Mouse (Mus musculus): Measurements from ENCODE around the gene Narfl. TPM values are rescaled to one million over a fixed set of nuclear protein-coding genes. Genes with fewer than 3 reads are reported as not detected.
"Not testable (repeated sequence)": the region's sequence is repeated elsewhere in the genome, so short reads cannot be mapped to it uniquely, and the experiment has no call there.

Narfl gene
- total RNA-seq (2021), result 10 to 100 TPM; 29.0 to 31.3 TPM
- long read RNA-seq, experiment 1, transcript Narfl-201 (11 exons, 2,555 nt), result major isoform, 52 of 65 reads
- long read RNA-seq, experiment 1, partial matches to known transcripts, result 2 of 65 reads
- long read RNA-seq, experiment 1, other reads (novel, unspliced or antisense), result 11 of 65 reads
- long read RNA-seq, experiment 2, transcript Narfl-201 (11 exons, 2,555 nt), result major isoform, 69 of 86 reads
- long read RNA-seq, experiment 2, partial matches to known transcripts, result 5 of 86 reads
- long read RNA-seq, experiment 2, other reads (novel, unspliced or antisense), result 12 of 86 reads

DNA sequence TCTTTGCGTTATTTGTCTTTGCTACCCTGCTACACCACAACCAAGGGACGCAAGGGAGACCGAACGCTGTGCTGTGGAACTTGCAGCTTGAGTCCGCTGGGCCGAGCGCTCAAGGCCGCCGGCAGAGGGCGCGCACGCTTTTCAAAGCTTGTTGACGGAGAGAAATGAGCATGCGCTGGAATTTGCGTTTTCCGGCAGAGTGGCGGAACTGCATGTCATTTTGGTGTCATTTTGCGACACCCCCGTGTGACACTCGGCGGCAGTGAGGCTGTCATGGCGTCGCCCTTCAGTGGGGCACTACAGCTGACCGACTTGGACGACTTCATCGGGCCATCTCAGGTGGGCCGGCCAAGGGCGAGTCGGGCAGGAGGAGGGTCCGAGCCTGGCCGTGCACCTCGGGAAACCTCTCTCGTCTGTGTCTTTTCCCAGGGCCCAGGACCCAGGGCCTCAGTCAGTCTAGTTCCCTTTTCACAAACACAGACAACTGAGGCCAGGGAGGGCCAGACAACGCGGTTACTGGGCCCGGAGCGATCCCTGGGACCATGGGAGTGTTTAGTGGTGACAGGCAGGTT is at the start of gene Narfl:
Gene Narfl, plus strand, starts transcription at position 228 of the 572 bp plus-strand sequence.
- DNase-seq (ENCODE audit: low spot score in 2 of 2), result peak; percentile 96 to 97

DNA sequence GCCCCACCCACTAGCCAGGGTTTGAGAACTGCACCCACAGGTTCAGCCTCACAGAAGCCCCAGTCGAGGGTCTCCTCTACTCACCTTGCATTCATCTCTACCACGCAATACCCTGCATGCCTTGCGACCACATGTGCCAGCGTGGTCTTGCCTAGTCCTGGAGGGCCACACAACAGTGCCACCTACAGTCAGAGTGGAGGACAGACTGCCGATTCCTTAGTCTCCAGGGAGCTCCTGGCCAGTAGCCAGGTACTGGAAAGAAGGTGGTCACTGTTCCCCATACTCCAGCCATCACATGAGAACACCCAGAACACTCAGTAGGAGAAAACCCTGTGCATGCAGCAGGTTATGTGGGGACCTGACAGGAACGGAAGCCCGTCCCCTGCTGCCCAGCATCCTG is 49.7 kb upstream of the Narfl start:
- no peak for DNase-seq (ENCODE audit: low spot score in 2 of 2)

DNA sequence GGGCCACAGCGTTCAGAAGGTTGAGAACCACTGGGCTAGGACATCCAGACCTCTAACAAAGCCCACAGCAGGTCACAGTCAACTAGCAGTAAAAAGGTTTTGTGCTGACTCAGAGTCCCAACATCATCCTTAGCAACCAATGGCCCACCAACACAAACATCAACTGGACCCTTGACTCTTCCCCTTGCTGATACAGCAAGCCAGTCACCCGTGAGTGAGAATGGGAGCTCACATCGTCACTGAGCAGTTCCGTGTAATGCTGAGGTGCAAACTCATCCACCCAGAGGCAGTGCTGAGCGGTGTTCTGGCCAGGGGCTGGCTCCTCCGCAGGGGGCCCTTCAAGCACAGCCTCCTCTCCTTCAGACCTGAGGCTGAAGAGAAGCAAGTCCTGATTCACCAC is 48.3 kb upstream of the Narfl start:
- DNase-seq (ENCODE audit: low spot score in 2 of 2), result no peak

DNA sequence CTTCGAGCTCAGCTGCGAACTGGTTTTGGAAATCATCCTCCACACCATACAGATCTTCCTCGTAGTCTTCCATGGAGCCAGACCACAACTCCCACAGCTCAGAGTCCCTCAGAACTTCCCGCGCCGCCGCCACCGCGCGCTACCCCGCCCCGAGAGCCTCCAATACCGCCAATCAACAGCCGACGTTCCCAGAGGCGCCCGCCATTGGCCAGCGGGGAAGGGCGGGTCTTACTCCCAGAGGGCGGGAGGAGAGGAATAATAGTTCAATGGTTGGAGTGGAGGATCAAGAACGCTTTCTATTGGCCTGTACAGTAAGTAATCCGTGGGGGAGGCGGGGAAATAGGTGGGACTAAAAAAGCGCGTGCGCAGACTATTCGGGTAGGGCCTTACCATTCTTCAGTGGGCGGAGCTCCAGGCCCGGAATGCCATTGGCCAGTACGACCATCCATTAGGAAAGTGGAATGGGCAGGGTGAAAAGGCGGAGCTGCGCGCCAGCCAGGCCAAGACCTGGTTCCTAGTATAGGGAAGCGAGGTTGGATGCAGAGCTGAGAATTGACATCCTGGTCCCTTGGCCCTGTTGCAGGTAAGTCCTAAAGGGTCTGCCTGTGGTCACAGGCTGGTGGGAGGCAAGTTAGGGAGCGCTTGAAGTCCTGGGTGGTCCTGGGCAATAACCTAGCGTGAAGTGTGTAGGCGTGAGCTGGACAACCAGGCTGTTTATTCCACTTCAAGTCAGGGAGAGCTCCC is 46.1 kb upstream of the Narfl start, which contains the start of the genes Chtf18 and Rpusd1:
Gene Chtf18, minus strand, starts transcription at position 155 of the 744 bp plus-strand sequence.
Gene Rpusd1, plus strand, starts transcription at position 406 of the 744 bp plus-strand sequence.
- peak; percentile 96 to 99 for DNase-seq (ENCODE audit: low spot score in 2 of 2)

DNA sequence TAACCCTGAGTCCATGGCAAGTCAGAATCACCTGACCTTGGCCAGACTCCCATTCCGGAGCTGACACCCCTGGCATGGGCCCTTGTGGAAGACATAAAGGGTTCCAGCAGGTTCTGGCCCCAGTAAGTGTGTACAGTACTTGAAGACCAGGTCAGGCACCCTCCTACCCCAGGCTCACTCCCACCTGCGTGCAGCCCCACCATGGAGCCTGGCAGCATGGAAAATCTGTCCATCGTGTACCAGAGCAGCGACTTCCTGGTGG is 45.6 kb upstream of the Narfl start:
- DNase-seq (ENCODE audit: low spot score in 2 of 2), result no peak

DNA sequence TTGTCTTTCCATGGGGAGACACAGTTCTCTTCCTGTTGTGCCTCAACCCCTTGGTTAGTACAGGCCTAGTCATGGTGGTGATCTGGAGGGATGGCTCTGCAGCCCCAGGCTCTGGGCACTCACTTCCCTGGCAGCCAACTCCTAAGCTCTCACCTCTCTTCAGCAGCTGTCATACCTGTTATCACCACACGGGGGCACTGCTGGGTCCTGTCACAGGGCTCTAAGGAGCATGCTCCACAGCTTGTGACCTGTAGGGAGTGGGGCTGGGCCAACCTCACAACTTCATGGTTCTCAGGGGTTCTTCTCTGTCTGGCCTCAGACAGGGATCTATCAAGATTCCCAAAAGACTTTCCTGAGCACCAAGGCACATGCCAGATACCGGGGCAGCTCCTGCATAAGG is 41.5 kb upstream of the Narfl start:
- peak; percentile 62 to 78 for DNase-seq (ENCODE audit: low spot score in 2 of 2)

DNA sequence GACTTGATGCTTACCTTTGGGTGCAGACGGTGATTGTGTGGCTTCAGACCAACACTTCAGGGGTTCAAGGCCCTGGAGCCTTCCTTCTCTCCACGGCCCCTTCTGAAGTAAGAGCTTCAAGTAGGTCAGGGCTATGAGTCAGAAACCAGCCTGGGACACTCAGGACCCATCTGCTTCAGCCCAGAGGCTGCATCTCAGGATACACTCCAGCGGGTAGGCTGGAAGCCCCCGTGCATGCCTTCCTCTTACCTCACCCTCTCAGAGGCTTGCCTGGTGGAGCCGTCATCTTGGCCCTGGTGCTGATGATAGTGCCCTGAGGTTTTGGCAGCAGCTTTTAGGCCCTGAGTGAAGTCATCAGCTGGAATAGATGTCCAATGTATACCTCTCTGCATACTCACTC is 38.3 kb upstream of the Narfl start:
- no peak for DNase-seq (ENCODE audit: low spot score in 2 of 2)

DNA sequence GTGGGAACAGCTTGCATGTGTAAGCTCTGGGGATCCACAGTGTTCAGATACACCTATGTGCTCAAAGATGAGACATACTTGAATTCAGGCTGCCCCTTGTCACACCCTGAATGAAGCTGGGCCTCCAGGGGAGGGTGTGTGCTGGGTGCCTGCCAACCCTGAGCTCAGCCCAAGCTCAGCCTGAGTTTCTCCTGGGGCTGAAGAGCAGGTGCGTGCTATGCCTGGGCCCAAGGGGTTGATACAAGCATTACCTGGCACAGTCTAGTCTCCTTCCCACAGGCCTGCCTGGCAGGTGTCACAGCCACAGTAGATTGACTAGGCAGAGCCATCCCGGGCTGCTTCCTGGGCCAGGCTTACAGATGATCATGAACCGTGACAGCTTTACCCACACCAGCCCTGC is 37.8 kb upstream of the Narfl start, which contains the start of gene Mslnl:
Gene Mslnl, plus strand, starts transcription at position 298 of the 400 bp plus-strand sequence.
- no peak for DNase-seq (ENCODE audit: low spot score in 2 of 2)

DNA sequence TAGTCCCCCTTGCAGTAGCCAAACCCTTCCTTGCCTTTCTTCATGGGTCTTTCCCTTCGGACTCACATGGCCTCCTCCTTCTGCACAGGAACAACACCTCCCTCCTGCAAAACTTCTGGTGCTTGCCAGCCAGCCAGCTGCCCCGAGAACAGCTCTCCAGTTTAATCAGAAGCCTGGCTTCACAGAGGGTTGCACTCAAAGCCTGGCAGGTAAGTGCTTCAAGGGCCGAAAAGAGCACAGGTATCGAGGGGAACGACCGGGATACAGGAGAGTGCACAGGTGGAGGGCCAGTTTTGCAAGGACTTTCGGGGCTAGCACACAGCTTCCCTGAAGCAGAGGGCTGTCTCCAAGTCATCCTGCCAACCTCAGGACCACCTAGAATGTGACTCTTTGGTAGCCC is 34.7 kb upstream of the Narfl start:
- DNase-seq (ENCODE audit: low spot score in 2 of 2), result no peak

DNA sequence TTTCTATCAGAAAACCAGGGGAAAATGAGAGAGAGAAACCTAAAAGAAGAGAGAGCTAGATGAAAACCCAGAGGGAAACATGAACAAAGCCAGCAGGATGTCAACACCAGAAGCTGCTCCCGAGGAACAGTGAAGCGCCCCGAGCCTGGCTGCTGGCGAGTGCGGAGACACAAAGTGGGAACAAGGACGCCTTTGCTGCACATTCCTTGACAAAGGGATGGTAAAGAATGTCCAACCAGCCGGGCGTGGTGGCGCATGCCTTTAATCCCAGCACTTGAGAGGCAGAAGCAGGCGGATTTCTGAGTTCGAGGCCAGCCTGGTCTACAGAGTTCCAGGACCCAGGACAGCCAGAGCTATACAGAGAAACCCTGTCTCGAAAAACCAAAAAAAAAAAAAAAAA is 32.1 kb upstream of the Narfl start:
- DNase-seq (ENCODE audit: low spot score in 2 of 2), result not testable (repeated sequence)

DNA sequence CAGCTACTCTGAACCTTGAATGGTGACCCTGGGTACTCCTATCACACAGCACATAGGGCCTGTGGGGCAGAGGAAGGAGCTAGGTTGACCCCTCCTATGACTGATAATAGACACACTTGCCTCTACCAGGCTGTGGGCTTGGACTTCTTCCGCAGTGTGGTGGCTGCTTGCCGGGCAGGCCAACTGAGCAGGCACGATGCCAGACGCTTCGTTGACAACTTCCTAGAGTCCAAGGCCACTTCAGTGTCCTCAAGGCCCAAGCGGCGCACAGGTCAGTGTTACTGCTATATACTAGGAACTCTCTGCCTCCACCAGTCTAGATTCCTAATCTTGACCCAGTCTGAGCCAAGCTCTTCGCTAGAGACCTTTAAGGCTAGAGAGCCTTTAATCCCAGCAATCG is 29.7 kb upstream of the Narfl start:
- DNase-seq (ENCODE audit: low spot score in 2 of 2), result no peak

DNA sequence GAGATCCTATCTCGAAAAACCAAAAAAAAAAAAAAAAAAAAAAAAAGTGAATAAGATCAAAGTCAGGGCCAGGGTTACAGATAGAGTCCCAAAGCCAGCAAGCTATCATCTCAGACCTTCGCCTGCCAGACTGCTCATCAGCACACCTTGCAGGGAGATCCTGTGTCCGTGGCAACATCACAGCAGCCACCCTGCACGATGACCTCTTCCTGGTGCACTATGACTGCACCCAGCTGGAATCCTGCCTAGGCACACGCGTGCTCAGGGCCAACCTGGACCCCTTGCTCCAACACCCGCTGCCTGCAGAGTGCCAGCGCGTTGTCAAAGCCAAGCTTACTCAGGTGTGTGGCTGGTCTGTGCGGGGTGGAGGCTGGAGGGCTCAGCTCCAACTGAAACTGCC is 29.3 kb upstream of the Narfl start:
- no peak for DNase-seq (ENCODE audit: low spot score in 2 of 2)

DNA sequence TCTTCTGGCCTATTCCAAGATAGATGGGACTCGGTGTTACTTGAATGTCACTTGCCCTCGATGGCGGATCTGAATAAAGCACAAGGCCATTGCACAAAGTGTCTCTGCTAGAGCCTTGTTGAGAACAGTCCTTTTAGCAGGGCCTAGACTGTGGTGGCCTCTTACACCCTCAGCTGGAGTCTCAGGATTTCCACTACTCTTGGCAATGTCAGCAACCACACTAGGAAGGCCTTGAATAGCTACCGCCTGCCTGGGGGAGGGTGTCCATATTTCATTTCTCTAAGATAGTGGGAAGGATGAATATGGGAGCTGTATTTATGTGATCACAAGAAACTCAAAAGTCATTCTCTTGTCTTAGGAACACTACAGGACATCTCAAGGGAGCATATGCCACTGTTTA is 25.3 kb upstream of the Narfl start:
- DNase-seq (ENCODE audit: low spot score in 2 of 2), result no peak

DNA sequence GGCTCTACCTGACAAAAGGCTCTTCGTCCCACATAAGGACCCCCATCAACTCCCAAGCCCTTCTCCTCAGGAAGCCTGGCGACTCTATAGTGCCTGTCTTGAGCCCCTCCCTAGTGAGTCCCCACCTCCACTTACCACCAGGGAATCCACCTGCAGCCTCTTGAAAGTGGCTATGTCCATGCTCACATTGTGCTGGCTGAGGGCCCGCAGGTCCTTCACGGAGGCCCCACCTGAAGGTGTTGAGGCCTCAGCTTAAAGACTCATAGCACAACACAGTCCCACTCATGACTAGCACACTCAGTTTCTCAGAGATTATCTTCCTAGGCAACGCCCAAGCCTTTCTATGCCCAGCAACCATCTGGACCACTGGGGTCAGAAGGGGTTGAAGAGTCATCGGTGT is 24.3 kb upstream of the Narfl start:
- DNase-seq (ENCODE audit: low spot score in 2 of 2), result no peak

DNA sequence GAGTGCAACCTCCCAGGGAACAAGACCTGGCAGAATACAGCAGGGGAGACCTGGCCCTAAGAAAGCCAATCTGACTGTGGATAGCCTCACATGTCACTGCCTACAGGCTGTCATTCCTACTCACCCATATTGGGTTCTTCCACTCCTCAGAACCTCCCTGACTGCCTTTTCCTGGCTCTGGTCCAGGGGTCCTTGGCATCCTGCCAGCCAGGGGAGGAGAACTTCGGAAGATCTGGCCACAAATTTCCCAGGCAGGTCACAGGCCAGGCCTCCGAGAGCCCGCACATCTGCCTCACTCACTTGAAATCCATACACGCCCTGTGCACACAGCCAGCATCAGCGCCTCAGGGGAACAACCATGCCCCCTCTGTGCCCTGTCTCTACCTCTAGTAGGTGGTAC is 22.1 kb upstream of the Narfl start:
- peak; percentile 46 to 57 for DNase-seq (ENCODE audit: low spot score in 2 of 2)

DNA sequence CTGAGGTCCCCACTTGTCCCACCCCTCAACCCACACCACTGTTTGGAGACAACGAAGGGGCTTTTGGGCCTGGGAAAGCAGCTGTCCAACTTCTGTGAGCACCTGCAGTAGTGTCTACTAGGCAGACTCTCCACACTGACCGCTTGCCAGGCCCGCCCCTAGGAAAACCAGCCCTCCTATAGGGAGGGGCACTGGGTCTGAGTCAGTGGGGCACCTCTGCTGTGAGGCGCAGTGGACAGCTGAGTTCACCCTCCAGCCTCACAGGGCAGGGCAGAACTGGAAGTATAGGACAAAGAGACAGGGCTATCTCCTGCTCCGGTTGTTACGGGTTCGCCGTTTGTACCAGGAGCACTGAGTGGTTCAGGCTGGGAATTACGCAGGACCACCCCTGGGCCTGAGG is 19.3 kb upstream of the Narfl start, which contains the start of gene Msln:
Gene Msln, minus strand, starts transcription at position 138 of the 400 bp plus-strand sequence.
- DNase-seq (ENCODE audit: low spot score in 2 of 2), result no peak

DNA sequence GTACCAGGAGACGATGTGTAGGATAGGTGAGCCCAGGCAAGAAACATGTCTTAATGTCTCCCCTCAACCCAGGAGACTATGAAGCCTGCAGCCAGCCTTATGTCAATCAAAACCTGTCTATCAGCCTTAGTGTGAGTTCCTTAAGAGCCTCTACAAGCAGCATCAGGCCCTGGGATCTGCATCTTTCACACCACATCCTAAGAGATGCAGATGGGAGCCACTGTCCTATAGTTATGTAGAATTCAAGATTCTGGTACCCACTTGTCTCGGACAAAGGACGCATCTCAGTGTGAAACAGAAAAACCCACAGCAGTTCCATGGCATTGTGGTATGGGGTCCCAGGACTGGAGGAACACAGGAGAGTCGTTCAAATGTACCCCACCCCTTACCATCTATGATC is 18.5 kb upstream of the Narfl start:
- DNase-seq (ENCODE audit: low spot score in 2 of 2), result no peak

DNA sequence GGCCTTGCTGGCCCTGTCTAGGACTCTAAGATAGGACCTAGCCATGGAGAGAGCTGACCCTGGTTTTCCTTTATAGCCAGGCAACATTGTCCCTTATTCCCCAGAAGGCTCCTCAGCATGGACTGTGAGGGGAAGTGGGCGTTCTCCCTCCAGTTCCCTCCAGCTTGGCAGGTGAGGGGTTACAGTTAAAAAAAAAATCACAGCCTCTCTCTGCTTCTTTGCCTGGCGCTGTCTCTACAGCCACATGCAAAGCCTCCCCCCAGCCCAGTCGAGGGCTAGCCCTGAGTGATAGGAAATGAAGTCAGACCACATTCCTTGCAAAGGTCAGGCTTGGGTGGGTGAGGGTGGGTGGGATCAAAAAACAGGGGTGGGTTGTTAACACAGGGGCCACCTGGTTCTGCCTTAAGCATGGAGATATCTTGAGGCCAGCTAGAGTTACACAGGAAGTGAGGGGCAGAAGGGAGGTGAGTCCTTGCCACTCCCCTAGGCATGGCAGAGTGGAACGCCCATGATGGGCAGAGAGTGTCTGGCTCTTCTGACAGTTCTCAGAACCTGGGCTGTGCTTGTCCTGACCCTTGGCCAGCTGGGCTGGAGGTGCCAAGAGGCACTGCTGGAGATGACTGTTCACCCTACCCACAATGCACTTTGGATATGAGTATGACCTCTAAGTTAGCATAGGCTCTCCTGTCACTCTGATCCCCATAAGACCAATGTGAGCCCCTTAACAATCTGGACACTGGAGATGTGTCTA is 17.8 kb upstream of the Narfl start:
- DNase-seq (ENCODE audit: low spot score in 2 of 2), result no peak

DNA sequence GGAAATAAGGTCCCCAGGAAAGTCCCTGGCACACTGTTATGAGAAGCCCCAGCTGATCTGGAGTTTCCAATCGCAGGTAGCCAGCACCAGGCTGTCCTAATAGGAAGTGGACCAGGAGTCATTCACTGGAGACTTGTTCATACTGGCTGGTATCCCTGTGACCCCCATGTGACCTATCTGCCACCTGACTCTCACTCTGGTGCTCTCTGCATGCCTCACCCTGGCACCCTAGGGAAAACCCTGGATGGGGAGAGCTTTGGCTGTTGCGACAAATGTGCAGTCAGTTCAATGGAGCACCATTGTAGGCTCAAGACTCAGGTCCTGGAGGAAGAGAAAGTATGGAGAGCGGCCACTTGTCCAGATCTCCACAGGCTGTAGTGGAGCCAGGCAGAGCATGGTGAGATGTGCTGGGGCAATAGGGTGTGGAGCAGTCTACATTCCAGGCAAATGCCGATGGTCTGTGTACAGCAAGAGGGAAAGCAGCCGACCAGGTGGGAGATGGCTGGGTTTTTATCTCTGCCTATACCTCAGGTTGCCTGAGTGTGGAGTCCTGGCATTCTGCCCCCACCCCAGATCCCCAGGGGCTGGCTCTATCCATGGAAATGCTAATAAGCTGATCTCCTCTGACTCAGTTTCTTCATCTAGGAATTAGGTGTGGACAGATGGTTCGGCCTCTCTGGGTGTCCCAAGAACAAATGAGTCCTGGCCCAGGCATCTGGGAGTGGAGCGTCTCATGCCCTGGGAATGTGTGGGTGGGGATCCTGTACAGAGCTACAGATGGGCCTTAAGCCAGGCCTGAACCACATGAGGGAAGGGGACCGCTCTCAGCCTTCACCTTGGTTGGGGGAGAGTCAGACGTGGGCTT is 17.0 kb upstream of the Narfl start:
- DNase-seq (ENCODE audit: low spot score in 2 of 2), result no peak

DNA sequence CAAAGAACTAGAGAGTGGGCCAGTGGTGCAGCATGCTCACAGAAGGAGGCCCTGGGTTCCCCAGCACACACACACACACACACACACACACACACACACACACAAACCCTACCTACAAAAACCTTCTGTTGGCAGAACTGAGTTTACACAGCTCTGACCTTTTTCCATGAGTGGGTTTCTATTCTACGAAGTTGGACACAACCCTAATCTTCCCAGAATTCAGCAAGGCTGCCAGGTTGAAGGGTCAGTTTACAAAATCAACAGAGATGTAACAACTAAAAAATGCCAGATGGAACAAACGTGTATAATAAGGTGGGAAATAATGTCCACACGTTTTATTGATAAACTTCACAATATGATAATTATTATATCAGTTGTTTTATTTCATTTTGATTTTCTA is 15.9 kb upstream of the Narfl start:
- DNase-seq (ENCODE audit: low spot score in 2 of 2), result no peak

DNA sequence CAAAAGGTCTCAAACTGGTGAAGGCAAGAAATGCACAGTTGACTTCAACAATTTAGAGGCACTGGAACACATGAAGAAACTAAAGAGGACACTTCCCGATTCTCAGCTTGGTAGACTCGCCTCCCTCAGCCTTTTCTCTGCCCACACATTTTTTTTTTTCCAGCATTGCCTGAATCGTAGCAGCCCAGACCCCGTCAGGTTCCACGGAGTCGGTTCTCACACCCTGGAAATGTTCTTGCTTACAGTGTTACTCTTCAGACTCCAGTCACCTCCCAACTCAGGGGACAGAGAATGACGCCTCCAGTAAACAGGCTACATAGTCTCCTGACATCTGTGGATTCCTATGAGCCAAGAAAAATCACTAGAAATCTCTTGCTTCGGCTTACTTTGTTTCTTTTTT is 13.4 kb upstream of the Narfl start:
- no peak for DNase-seq (ENCODE audit: low spot score in 2 of 2)

Measured in gastrocnemius, postnatal 4 days (tissue).